Mouse (Mus musculus): ENCODE results near the gene Lrrc75a. TPM values are rescaled to one million over a fixed set of nuclear protein-coding genes. Genes with fewer than 3 reads are reported as not detected.
A peak's percentile ranks its signal among the peaks of the same experiment; 100 is the strongest.

The Lrrc75a gene
- polyA plus RNA-seq, 1 experiment = 6.9 TPM

- no peak overlapping the region for H3K27ac ChIP-seq (ENCODE audit: control insufficient read depth, insufficient read depth, low read length)
- H3K36me3 ChIP-seq (ENCODE audit: control insufficient read depth, insufficient read depth, low read length) = no peaks in the 10 kb centered on the region
- 92% methylated on average over 4 of the region's 4 CpGs for WGBS
- DNase-seq = no peak
- no peak overlapping the region for H3K4me3 ChIP-seq (ENCODE audit: control insufficient read depth, insufficient read depth, low read length)
- TF ChIP-seq CTCF (IDR thresholded peaks at IDR 0.05; ENCODE audit: borderline replicate concordance, control insufficient read depth, extremely low read depth, insufficient read depth, low read length, poor library complexity) (no peak), POLR2A (IDR thresholded peaks at IDR 0.05; ENCODE audit: control insufficient read depth, extremely low read depth, insufficient read depth, low read length, poor library complexity) (no peak)
- no peaks in the 10 kb centered on the region for H3K27me3 ChIP-seq (ENCODE audit: control insufficient read depth, insufficient read depth, low read length)
- H3K4me1 ChIP-seq (replicated peaks; ENCODE audit: control insufficient read depth, insufficient read depth, low read length) = peaks cover 13% of the 10 kb centered on the region
Measured at GRCm38 (mm10) chr11:62676290-62676596, 27.9 kb upstream of the Lrrc75a start.

GRCm38 (mm10) chr11:62675480-62676289 is 27.4 kb upstream of the Lrrc75a start:
- peak; percentile 58 for DNase-seq
- TF ChIP-seq POLR2A (IDR thresholded peaks at IDR 0.05; ENCODE audit: control insufficient read depth, extremely low read depth, insufficient read depth, low read length, poor library complexity) (no peak), CTCF (IDR thresholded peaks at IDR 0.05; ENCODE audit: borderline replicate concordance, control insufficient read depth, extremely low read depth, insufficient read depth, low read length, poor library complexity) (peak; percentile 50; the same call in 1 of the 2 replicates)

DNA sequence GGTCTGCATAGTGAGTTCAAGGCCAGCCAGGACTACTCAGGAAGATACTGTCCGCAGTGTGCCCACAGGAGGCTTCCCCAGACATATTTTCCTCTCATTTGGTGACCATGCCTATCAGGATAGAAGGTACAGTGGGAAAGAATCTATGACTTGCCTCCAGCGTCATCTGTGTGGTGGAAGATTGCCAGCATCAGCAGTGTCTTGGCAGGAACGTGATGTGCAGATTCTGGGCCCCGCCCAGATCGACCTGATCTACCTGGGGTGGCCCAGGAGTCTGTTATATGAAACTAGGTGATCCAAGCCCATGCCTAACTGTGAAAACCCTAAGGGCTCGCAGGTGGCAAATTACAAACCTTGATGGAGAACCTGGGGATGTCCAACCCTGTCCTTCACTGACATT is 21.7 kb upstream of the Lrrc75a start:
- Histone ChIP-seq H3K36me3 (ENCODE audit: control insufficient read depth, insufficient read depth, low read length) (0 out of 2 replicates have a peak, but pooled peaks cover 6% of the 10 kb centered on the region), H3K27ac (ENCODE audit: control insufficient read depth, insufficient read depth, low read length) (no peak overlapping the region), H3K4me3 (ENCODE audit: control insufficient read depth, insufficient read depth, low read length) (no peak overlapping the region), H3K27me3 (ENCODE audit: control insufficient read depth, insufficient read depth, low read length) (no peaks in the 10 kb centered on the region), H3K4me1 (replicated peaks; ENCODE audit: control insufficient read depth, insufficient read depth, low read length) (no peaks in the 10 kb centered on the region)
- no peak for DNase-seq
- TF ChIP-seq CTCF (IDR thresholded peaks at IDR 0.05; ENCODE audit: borderline replicate concordance, control insufficient read depth, extremely low read depth, insufficient read depth, low read length, poor library complexity) = no peak
- TF ChIP-seq POLR2A (IDR thresholded peaks at IDR 0.05; ENCODE audit: control insufficient read depth, extremely low read depth, insufficient read depth, low read length, poor library complexity) = no peak
- 90% methylated on average over 6 of the region's 6 CpGs for WGBS

More at GRCm38 (mm10) chr11:62675480-62676289, 27.4 kb upstream of the Lrrc75a start:
- H3K36me3 ChIP-seq (ENCODE audit: control insufficient read depth, insufficient read depth, low read length) = no peaks in the 10 kb centered on the region
- H3K27ac ChIP-seq (ENCODE audit: control insufficient read depth, insufficient read depth, low read length) = no peak overlapping the region
- peak overlapping the region; percentile 36 for H3K4me3 ChIP-seq (ENCODE audit: control insufficient read depth, insufficient read depth, low read length)
- peaks cover 13% of the 10 kb centered on the region for H3K4me1 ChIP-seq (replicated peaks; ENCODE audit: control insufficient read depth, insufficient read depth, low read length)
- no peaks in the 10 kb centered on the region for H3K27me3 ChIP-seq (ENCODE audit: control insufficient read depth, insufficient read depth, low read length)
- WGBS = 25% methylated on average over 17 of the region's 17 CpGs

GRCm38 (mm10) chr11:62669471-62669870 is 21.1 kb upstream of the Lrrc75a start:
- Histone ChIP-seq H3K27ac (ENCODE audit: control insufficient read depth, insufficient read depth, low read length) (no peak overlapping the region), H3K4me3 (ENCODE audit: control insufficient read depth, insufficient read depth, low read length) (no peak overlapping the region), H3K36me3 (ENCODE audit: control insufficient read depth, insufficient read depth, low read length) (0 out of 2 replicates have a peak, but pooled peaks cover 6% of the 10 kb centered on the region), H3K27me3 (ENCODE audit: control insufficient read depth, insufficient read depth, low read length) (no peaks in the 10 kb centered on the region), H3K4me1 (replicated peaks; ENCODE audit: control insufficient read depth, insufficient read depth, low read length) (no peaks in the 10 kb centered on the region)
- DNase-seq = no peak
- whole genome bisulfite sequencing = 71% methylated on average over 12 of the region's 12 CpGs
- TF ChIP-seq CTCF (IDR thresholded peaks at IDR 0.05; ENCODE audit: borderline replicate concordance, control insufficient read depth, extremely low read depth, insufficient read depth, low read length, poor library complexity) = no peak
- no peak for TF ChIP-seq POLR2A (IDR thresholded peaks at IDR 0.05; ENCODE audit: control insufficient read depth, extremely low read depth, insufficient read depth, low read length, poor library complexity)

GRCm38 (mm10) chr11:62668986-62669385 is 20.7 kb upstream of the Lrrc75a start:
- Histone ChIP-seq H3K27me3 (ENCODE audit: control insufficient read depth, insufficient read depth, low read length) (no peaks in the 10 kb centered on the region), H3K36me3 (ENCODE audit: control insufficient read depth, insufficient read depth, low read length) (0 out of 2 replicates have a peak, but pooled peaks cover 6% of the 10 kb centered on the region), H3K4me1 (replicated peaks; ENCODE audit: control insufficient read depth, insufficient read depth, low read length) (no peaks in the 10 kb centered on the region), H3K4me3 (ENCODE audit: control insufficient read depth, insufficient read depth, low read length) (no peak overlapping the region), H3K27ac (ENCODE audit: control insufficient read depth, insufficient read depth, low read length) (no peak overlapping the region)
- DNase-seq = no peak
- WGBS = 95% methylated on average over 5 of the region's 5 CpGs
- TF ChIP-seq CTCF (IDR thresholded peaks at IDR 0.05; ENCODE audit: borderline replicate concordance, control insufficient read depth, extremely low read depth, insufficient read depth, low read length, poor library complexity) = no peak
- TF ChIP-seq POLR2A (IDR thresholded peaks at IDR 0.05; ENCODE audit: control insufficient read depth, extremely low read depth, insufficient read depth, low read length, poor library complexity) = no peak

- no peak for DNase-seq
- 0 out of 2 replicates have a peak, but pooled peaks cover 6% of the 10 kb centered on the region for H3K36me3 ChIP-seq (ENCODE audit: control insufficient read depth, insufficient read depth, low read length)
- H3K4me3 ChIP-seq (ENCODE audit: control insufficient read depth, insufficient read depth, low read length) = no peak overlapping the region
- H3K4me1 ChIP-seq (replicated peaks; ENCODE audit: control insufficient read depth, insufficient read depth, low read length) = no peaks in the 10 kb centered on the region
- no peak overlapping the region for H3K27ac ChIP-seq (ENCODE audit: control insufficient read depth, insufficient read depth, low read length)
- no peaks in the 10 kb centered on the region for H3K27me3 ChIP-seq (ENCODE audit: control insufficient read depth, insufficient read depth, low read length)
- TF ChIP-seq CTCF (IDR thresholded peaks at IDR 0.05; ENCODE audit: borderline replicate concordance, control insufficient read depth, extremely low read depth, insufficient read depth, low read length, poor library complexity) = no peak
- TF ChIP-seq POLR2A (IDR thresholded peaks at IDR 0.05; ENCODE audit: control insufficient read depth, extremely low read depth, insufficient read depth, low read length, poor library complexity) = no peak
- 86% methylated on average over 6 of the region's 6 CpGs for WGBS
Measured at GRCm38 (mm10) chr11:62664250-62664649, 15.9 kb upstream of the Lrrc75a start.
